Mouse (Mus musculus): ENCODE results near the gene Rbm15.

DNA sequence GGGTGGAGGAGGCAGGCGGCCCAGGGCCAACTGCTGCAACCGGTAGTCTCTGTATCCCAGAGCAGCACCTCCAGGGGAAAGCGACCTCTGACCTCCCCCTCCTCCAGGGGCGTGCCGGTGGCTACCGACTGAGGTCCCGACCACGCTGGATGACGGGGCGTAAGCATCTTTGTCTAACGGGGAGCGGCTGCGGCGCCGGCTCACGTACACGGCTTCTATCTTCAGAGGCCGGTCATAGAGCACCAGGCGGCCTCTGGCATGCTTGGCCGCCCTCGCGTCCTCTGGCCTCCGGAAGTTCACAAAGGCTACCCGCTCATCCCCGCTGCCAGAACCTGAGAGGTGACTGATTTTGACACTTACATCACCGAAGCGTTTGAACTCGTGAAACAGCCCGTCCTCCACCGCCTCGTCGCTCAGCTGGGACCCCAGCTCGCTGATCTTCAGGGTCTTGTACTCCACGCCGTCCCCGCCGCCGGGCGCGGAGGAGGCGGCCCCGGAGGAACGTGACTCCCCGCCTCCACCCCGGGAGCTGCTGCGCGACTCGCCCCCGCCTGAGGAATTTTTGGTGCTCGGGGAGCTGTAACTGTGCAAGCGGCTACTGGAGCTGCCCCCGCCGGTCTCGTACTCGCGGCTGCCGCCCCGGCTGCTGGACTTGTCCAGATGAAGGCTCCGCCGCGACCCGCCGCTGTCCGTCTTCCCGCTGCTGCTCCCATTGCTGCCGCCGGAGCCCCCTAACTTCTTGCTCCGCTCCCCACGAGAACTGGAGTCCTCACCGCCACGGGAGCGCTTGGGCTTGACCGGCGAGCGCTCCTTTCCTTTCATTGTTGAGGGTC, 1.1 kb downstream of the Rbm15 start:
- TF ChIP-seq TAL1 (IDR thresholded peaks at IDR 0.05; ENCODE audit: low read length) (no peak), GATA1 (IDR thresholded peaks at IDR 0.05; ENCODE audit: low read length) (no peak)
